In genomic region chr5:134491206-134491605, GRCm38 (mm10) we compare ENCODE assay signal across 16 mouse cellular contexts. TPM values are rescaled to one million over a fixed set of nuclear protein-coding genes. Genes with fewer than 3 reads are reported as not detected.
DNase-seq lines count a peak whose midpoint lies in the region; ATAC-seq and TF ChIP-seq lines count a peak whose summit lies in the region.
"Had no signal": no experiment of that assay in that cellular context is flagged by ENCODE, and none has a peak within 500 bp of the region (broad histone marks: within the 10 kb centered on the region; RNA-seq: fewer than 3 reads in every experiment).

No protein-coding gene starts in this region.

- ATAC-seq in forebrain, embryonic 11.5 days (replicated peaks; ENCODE audit: low FRiP score) = no peak
- ATAC-seq in lung, embryonic 15.5 days (ENCODE audit: borderline replicate concordance, extremely low read depth, low FRiP score, low TSS enrichment) = no peak

- H3K9me3 ChIP-seq in forebrain, embryonic 11.5 days (ENCODE audit: control insufficient read depth, low read length) = no peaks in the 10 kb centered on the region
- no peaks in the 10 kb centered on the region for H3K9me3 ChIP-seq in forebrain, embryonic 10.5 days
- H3K9me3 ChIP-seq in lung, embryonic 15.5 days = no peaks in the 10 kb centered on the region
- H3K9me3 ChIP-seq: heart, embryonic 13.5 days; hindbrain, embryonic 13.5 days; limb, embryonic 15.5 days; midbrain, embryonic 10.5 days; neural tube, embryonic 15.5 days had no signal

- no peaks in the 10 kb centered on the region for H3K4me1 ChIP-seq in forebrain, embryonic 11.5 days (replicated peaks; ENCODE audit: control insufficient read depth, insufficient read depth, low read length)
- H3K4me1 ChIP-seq in forebrain, embryonic 10.5 days = peaks cover 12% of the 10 kb centered on the region
- peaks cover 10% of the 10 kb centered on the region for H3K4me1 ChIP-seq in lung, embryonic 15.5 days
- peaks cover 29% of the 10 kb centered on the region for H3K4me1 ChIP-seq in thymus, adult 2 months (replicated peaks; ENCODE audit: control insufficient read depth, insufficient read depth, low read length)
- H3K4me1 ChIP-seq: hindbrain, embryonic 13.5 days had no signal

- H3K4me3 ChIP-seq in forebrain, embryonic 11.5 days (ENCODE audit: low read depth, low read length) = no peak overlapping the region
- H3K4me3 ChIP-seq in forebrain, embryonic 10.5 days = no peak overlapping the region
- H3K4me3 ChIP-seq in lung, embryonic 15.5 days = no peak overlapping the region
- no peak overlapping the region for H3K4me3 ChIP-seq in thymus, adult 2 months (ENCODE audit: control insufficient read depth, insufficient read depth, low read length)
- H3K4me3 ChIP-seq: heart, embryonic 13.5 days; hindbrain, embryonic 13.5 days; left cerebral cortex, adult 2 months; limb, embryonic 15.5 days; midbrain, embryonic 10.5 days; neural tube, embryonic 15.5 days had no signal

- H3K9ac ChIP-seq in forebrain, embryonic 11.5 days (ENCODE audit: low read length) = no peak overlapping the region
- H3K9ac ChIP-seq in lung, embryonic 15.5 days = no peak overlapping the region
- H3K9ac ChIP-seq: forebrain, postnatal 0 days; heart, embryonic 13.5 days; hindbrain, embryonic 13.5 days; limb, embryonic 15.5 days; liver, embryonic 14.5 days; neural tube, embryonic 15.5 days had no signal

- H3K27me3 ChIP-seq in forebrain, embryonic 11.5 days (ENCODE audit: control insufficient read depth, insufficient read depth, low read length) = no peaks in the 10 kb centered on the region
- H3K27me3 ChIP-seq in forebrain, embryonic 10.5 days (ENCODE audit: poor library complexity, severe bottlenecking) = no peaks in the 10 kb centered on the region
- no peaks in the 10 kb centered on the region for H3K27me3 ChIP-seq in lung, embryonic 15.5 days
- H3K27me3 ChIP-seq in thymus, adult 2 months (ENCODE audit: control insufficient read depth, insufficient read depth, low read length) = no peaks in the 10 kb centered on the region
- H3K27me3 ChIP-seq: heart, embryonic 13.5 days; hindbrain, embryonic 13.5 days; limb, embryonic 15.5 days; neural tube, embryonic 15.5 days had no signal

- TF ChIP-seq CTCF in thymus, adult 2 months (IDR thresholded peaks at IDR 0.05; ENCODE audit: borderline replicate concordance, control insufficient read depth, extremely low read depth, insufficient read depth, low read length, poor library complexity) = no peak

- no peak overlapping the region for H3K4me2 ChIP-seq in forebrain, embryonic 11.5 days (ENCODE audit: low read depth, low read length, severe bottlenecking)
- H3K4me2 ChIP-seq in lung, embryonic 15.5 days = no peak overlapping the region
- H3K4me2 ChIP-seq: heart, embryonic 13.5 days; hindbrain, embryonic 13.5 days; limb, embryonic 15.5 days; neural tube, embryonic 15.5 days had no signal

- peak; percentile 47 for DNase-seq in forebrain, embryonic 11.5 days (ENCODE audit: low spot score)
- no peak for DNase-seq in forebrain, embryonic 10.5 days (ENCODE audit: extremely low spot score, low spot score)
- no peak for DNase-seq in lung, postnatal 36 days
- no peak for DNase-seq in thymus, adult 2 months
- DNase-seq in thymus, postnatal 0 days (ENCODE audit: low spot score) = no peak
- DNase-seq in embryo, embryonic 9.5 days (ENCODE audit: extremely low spot score) = no peak
- no peak for DNase-seq in urinary bladder, postnatal 36 days (ENCODE audit: low spot score in 2 of 2)

- H3K36me3 ChIP-seq in forebrain, embryonic 11.5 days (ENCODE audit: control insufficient read depth, insufficient read depth, low read length) = peaks cover 6% of the 10 kb centered on the region; the same call in 1 of the 2 replicates
- peaks cover 71% of the 10 kb centered on the region for H3K36me3 ChIP-seq in forebrain, embryonic 10.5 days (replicated peaks)
- H3K36me3 ChIP-seq in lung, embryonic 15.5 days = peaks cover 25% of the 10 kb centered on the region
- no peaks in the 10 kb centered on the region for H3K36me3 ChIP-seq in thymus, adult 2 months (ENCODE audit: control insufficient read depth, insufficient read depth, low read length)

- H3K27ac ChIP-seq in forebrain, embryonic 11.5 days (ENCODE audit: low read depth, low read length) = no peak overlapping the region
- no peak overlapping the region for H3K27ac ChIP-seq in forebrain, embryonic 10.5 days
- peak overlapping the region; percentile 44; the same call in 1 of the 2 replicates for H3K27ac ChIP-seq in lung, embryonic 15.5 days
- peak overlapping the region; percentile 89 for H3K27ac ChIP-seq in thymus, adult 2 months (ENCODE audit: control insufficient read depth, insufficient read depth, low read length)
- H3K27ac ChIP-seq: limb, embryonic 15.5 days; liver, embryonic 14.5 days; midbrain, embryonic 10.5 days had no signal

- TF ChIP-seq POLR2A in thymus, adult 2 months (IDR thresholded peaks at IDR 0.05; ENCODE audit: control insufficient read depth, extremely low read depth, insufficient read depth, low read length, poor library complexity) = no peak

- 71% methylated on average over 2 of the region's 2 CpGs for WGBS in forebrain, embryonic 11.5 days
- 92% methylated on average over 2 of the region's 2 CpGs for WGBS in forebrain, embryonic 10.5 days
- 82% methylated on average over 2 of the region's 2 CpGs for WGBS in lung, embryonic 15.5 days
- WGBS in thymus, adult 2 months = 84% methylated on average over 2 of the region's 2 CpGs

RNA-seq across cellular contexts. Expression of gene Gtf2ird1, which starts 34.7 kb away (rescaled TPM):
- polyA plus RNA-seq in forebrain, embryonic 11.5 days (2014; fragmentation: Nextera tagmentation; extraction: Ambion mirVana) = 99.8 and 103 TPM in 2 replicates
- polyA plus RNA-seq in forebrain, embryonic 10.5 days (2016; fragmentation: Nextera tagmentation; extraction: Ambion mirVana) = 92.6 and 98.9 TPM in 2 replicates
- 75.2 and 78.0 TPM in 2 replicates for polyA plus RNA-seq in lung, embryonic 15.5 days (2015; fragmentation: Nextera tagmentation; extraction: Ambion mirVana)
- polyA plus RNA-seq in thymus, adult 2 months (2012; rRNA removed) = 75.6 and 83.9 TPM in 2 replicates
- 54.7 and 67.4 TPM in 2 replicates for polyA plus RNA-seq in thymus, postnatal 0 days (2015; fragmentation: Nextera tagmentation; extraction: Ambion mirVana)

Comparison
In these comparisons a context has a peak if more than half of its experiments do, and no peak if none do; other contexts are left out.
1. H3K27ac ChIP-seq: peak in lung, embryonic 15.5 days (single experiment) and thymus, adult 2 months (single experiment); none in forebrain, embryonic 11.5 days (single experiment) and forebrain, embryonic 10.5 days (single experiment).